Mouse (Mus musculus) thymus, adult 2 months (tissue): Measurements from ENCODE around the gene Gpatch2l. TPM values are rescaled to one million over a fixed set of nuclear protein-coding genes. Genes with fewer than 3 reads are reported as not detected.

Source experiments
- DNase-seq: peaks from one replicate; pipeline ENCODE4 v3.0.0; 2021
- H3K27ac ChIP-seq: fragments of 200-500 bp; 2 replicates; pipeline ENCODE4 v1.5.1; 2012; ENCODE audit warnings: low read length, control low read depth; ENCODE audit not compliant: control insufficient read depth, insufficient read depth
- H3K27me3 ChIP-seq: fragments of 200-500 bp; 2 replicates; pipeline ENCODE4 v1.6.1; 2012; ENCODE audit warnings: mild to moderate bottlenecking, low read length, moderate library complexity, mixed read lengths; ENCODE audit not compliant: control insufficient read depth, insufficient read depth
- H3K36me3 ChIP-seq: fragments of 200-500 bp; 2 replicates; pipeline ENCODE4 v1.6.1; 2012; ENCODE audit warnings: mild to moderate bottlenecking, low read length, moderate library complexity; ENCODE audit not compliant: control insufficient read depth, insufficient read depth
- H3K4me1 ChIP-seq: fragments of 200-500 bp; replicated peaks from 2 replicates; pipeline ENCODE4 v1.6.1; 2012; ENCODE audit warnings: low read length; ENCODE audit not compliant: control insufficient read depth, insufficient read depth
- H3K4me3 ChIP-seq: fragments of 200-500 bp; 2 replicates; pipeline ENCODE4 v1.5.1; 2012; ENCODE audit warnings: mild to moderate bottlenecking, low read length, control low read depth, moderate library complexity; ENCODE audit not compliant: control insufficient read depth, insufficient read depth
- CTCF ChIP-seq: fragments of 200-500 bp; IDR thresholded peaks from 2 replicates; pipeline ENCODE4 v1.5.1; 2012; ENCODE audit warnings: mild to moderate bottlenecking, control low read depth, low read length, moderate library complexity, borderline replicate concordance; ENCODE audit not compliant: control insufficient read depth, poor library complexity, insufficient read depth; ENCODE audit errors: extremely low read depth
- POLR2A ChIP-seq: fragments of 200-500 bp; IDR thresholded peaks from 2 replicates; pipeline ENCODE4 v1.6.1; 2012; ENCODE audit warnings: mild to moderate bottlenecking, low read length, control low read depth, moderate library complexity; ENCODE audit not compliant: control insufficient read depth, poor library complexity, insufficient read depth; ENCODE audit errors: extremely low read depth
- WGBS: fragments of 180-500 bp; shearing (Covaris S2); methylation state at CpG from one replicate; pipeline ENCODE4 v1.1.7; 2018; 5-methylcytosine and 5-hydroxymethylcytosine counted together
- polyA plus RNA-seq: library from polyadenylated mRNA; depleted of rRNA; stranded (reverse); fragments of >200 nt; gene quantifications from 2 replicates; pipeline ENCODE4 v1.2.3, GENCODE M21; 2012; rRNA removed

The Gpatch2l gene
- 21.0 and 22.7 TPM in 2 replicates for polyA plus RNA-seq

DNA sequence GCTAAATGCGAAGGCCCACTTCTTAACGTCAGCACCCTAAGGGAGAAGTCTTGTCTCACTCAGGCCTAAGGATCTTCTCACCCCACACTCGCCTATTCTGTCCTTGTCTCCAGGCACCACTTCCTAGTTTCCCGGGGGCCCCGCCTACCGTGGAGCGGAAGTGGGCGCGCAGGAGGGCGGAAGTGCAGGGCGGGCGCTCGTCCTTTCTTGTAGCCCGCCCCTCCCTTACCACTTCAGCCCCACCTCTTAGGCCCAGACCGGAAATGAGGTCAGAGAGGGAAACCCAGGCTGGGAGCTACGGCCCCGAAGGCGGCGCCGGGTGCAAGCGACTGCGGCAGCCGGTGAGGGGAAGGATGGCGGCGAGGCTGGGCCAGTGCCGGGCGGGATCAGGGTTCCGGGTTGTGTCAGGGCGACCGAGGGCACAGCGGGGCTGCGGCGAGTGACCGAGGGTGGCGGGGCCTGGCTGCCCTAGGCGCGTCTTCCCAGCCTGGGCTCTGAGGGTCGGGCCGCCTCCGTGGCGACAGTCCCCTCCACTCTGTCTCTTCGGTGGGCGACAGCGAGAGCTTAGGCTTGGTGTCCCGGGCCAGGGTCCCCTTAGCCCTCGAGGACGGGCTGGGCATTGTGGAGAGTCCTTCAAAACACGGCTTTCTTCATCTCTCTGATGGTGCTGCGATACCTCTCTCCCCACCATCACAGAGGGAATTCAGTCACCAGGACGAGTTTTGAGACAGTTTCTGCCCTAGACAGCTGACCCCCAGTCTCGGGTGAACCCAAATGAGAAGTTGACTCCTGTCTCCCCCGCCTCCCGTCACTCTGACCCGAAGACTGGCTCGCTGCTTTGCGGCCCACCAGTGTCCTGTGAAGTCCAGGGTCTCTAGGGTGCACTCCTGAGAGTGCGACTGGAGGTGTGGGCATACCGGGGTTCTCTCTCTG, at the start of gene Gpatch2l:
TSS of gene Gpatch2l (plus strand) at position 255 of the 933 bp plus-strand sequence.
- under 1% methylated on average over 58 of the region's 58 CpGs for WGBS

DNA sequence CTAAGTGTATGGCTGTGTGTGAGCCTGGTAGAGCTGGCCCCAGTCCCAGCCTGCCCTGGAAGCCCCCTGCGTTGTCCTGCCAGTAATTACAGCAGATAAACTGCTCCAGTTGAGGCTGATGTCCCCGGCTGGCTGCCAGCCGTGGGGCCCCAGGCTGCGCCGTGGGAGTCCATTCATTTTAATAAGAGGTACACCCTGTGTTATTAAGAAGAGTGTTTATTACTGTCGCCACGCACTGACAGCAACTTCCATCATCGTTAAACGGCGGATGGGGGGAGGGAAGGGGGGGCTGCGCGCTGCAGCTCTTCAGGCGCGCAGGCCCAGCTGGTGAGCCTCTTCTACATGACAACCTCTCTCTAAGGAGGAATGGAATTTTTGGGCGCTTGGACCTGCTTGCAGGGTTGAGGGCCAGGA, 49.6 kb upstream of the Gpatch2l start:
- Histone ChIP-seq H3K27ac (no peak overlapping the region), H3K27me3 (no peaks in the 10 kb centered on the region), H3K4me3 (no peak overlapping the region), H3K36me3 (no peaks in the 10 kb centered on the region), H3K4me1 (no peaks in the 10 kb centered on the region)
- no peak for TF ChIP-seq POLR2A
- no peak for TF ChIP-seq CTCF
- DNase-seq = no peak
- WGBS = 84% methylated on average over 15 of the region's 15 CpGs

More for the DNA sequence above, at the start of gene Gpatch2l:
- Histone ChIP-seq H3K27me3 (no peaks in the 10 kb centered on the region), H3K4me1 (peaks cover 14% of the 10 kb centered on the region), H3K27ac (peak within 1 kb of the TSS; percentile 80), H3K4me3 (peak within 1 kb of the TSS; percentile 88), H3K36me3 (peaks cover 10% of the 10 kb centered on the region)
- DNase-seq = peak; percentile 98
- peak; percentile 96 for TF ChIP-seq POLR2A
- peak; percentile 56; the same call in 1 of the 2 replicates for TF ChIP-seq CTCF

GRCm38 (mm10) chr12:86196944-86197343, 44.7 kb upstream of the Gpatch2l start:
- TF ChIP-seq CTCF (no peak), POLR2A (no peak)
- no peak overlapping the region for H3K27ac ChIP-seq
- H3K27me3 ChIP-seq = no peaks in the 10 kb centered on the region
- DNase-seq = no peak
- 91% methylated on average over 7 of the region's 7 CpGs for WGBS
- H3K4me3 ChIP-seq = no peak overlapping the region
- no peaks in the 10 kb centered on the region for H3K4me1 ChIP-seq
- no peaks in the 10 kb centered on the region for H3K36me3 ChIP-seq

GRCm38 (mm10) chr12:86203443-86204057, 38.1 kb upstream of the Gpatch2l start:
- Histone ChIP-seq H3K4me1 (no peaks in the 10 kb centered on the region), H3K4me3 (no peak overlapping the region), H3K27me3 (no peaks in the 10 kb centered on the region), H3K36me3 (no peaks in the 10 kb centered on the region), H3K27ac (no peak overlapping the region)
- TF ChIP-seq POLR2A = no peak
- TF ChIP-seq CTCF = no peak
- 51% methylated on average over 8 of the region's 8 CpGs for WGBS
- DNase-seq = no peak

GRCm38 (mm10) chr12:86211099-86211520, 30.5 kb upstream of the Gpatch2l start:
- no peak for DNase-seq
- H3K36me3 ChIP-seq = no peaks in the 10 kb centered on the region
- H3K27me3 ChIP-seq = peaks cover 14% of the 10 kb centered on the region
- H3K4me1 ChIP-seq = no peaks in the 10 kb centered on the region
- TF ChIP-seq POLR2A (no peak), CTCF (no peak)
- H3K4me3 ChIP-seq = no peak overlapping the region
- no peak overlapping the region for H3K27ac ChIP-seq
- WGBS = 11% methylated on average over 19 of the region's 19 CpGs

DNA sequence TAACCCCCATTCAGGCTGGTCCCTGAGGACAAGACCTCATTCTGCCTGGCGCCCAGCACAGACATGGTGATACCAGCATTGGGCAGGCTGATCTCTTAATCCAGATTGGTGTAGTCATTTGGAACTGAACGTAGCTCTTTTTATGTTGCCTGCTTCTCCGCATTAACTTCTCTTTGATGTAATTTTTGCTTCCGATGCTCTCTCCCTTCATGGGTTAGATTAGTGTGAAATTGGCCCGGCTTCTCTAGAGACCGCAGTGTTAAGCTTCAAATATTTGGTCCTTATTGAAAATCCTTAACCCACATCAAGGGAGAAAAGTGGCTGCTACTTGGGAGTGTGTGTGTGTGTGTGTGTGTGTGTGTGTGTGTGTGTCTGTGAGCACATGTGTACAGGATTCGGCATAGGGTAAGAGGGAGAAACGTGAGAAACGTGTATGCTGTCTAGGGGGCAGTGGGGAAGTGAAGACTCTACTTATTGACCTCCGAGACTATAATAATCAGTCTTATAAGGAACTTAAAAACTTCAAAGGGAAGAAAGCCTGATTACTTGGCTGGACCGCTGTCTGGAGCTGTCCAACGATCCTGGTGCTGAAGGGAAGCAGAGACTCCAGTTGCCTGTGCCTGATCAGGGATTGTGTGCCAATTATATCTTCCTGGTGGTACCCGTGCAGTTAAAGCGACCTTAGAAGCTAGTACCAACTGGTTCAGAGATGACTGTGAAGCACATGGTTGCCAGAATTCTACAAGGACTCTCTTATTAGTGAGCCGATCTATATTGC, 28.8 kb upstream of the Gpatch2l start:
- no peak overlapping the region for H3K4me3 ChIP-seq
- peak; percentile 8 for DNase-seq
- H3K4me1 ChIP-seq = no peaks in the 10 kb centered on the region
- H3K27me3 ChIP-seq = peaks cover 17% of the 10 kb centered on the region
- H3K36me3 ChIP-seq = no peaks in the 10 kb centered on the region
- H3K27ac ChIP-seq = no peak overlapping the region
- no peak for TF ChIP-seq POLR2A
- no peak for TF ChIP-seq CTCF
- 47% methylated on average over 15 of the region's 15 CpGs for WGBS

DNA sequence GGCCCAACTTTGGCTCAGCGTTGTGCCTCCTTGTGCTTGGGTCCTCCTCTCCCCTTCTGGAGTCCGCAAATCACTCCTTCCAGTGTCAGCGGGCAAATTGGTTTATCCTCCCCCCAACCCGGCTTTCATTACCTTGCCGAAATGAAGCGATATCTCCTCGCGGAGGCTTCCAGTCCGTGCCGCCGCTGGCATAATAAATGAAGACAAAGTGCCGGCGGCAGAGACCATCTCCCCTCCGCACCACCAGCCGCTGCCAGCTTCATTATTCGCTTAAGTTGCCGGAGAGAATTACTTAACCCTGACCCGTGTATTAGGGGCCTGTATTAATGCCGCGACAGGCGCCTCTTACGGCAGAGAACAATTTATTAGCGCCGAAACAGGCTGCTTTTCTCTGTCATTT, 27.5 kb upstream of the Gpatch2l start:
- H3K27ac ChIP-seq = no peak overlapping the region
- peaks cover 17% of the 10 kb centered on the region for H3K27me3 ChIP-seq
- TF ChIP-seq POLR2A = no peak
- TF ChIP-seq CTCF = no peak
- DNase-seq = no peak
- H3K4me1 ChIP-seq = no peaks in the 10 kb centered on the region
- 26% methylated on average over 24 of the region's 24 CpGs for WGBS
- H3K4me3 ChIP-seq = no peak overlapping the region
- no peaks in the 10 kb centered on the region for H3K36me3 ChIP-seq
